Mouse (Mus musculus) embryonic fibroblast, embryonic 13.5 days (primary cell): Measurements from ENCODE around the gene Tm9sf2. TPM values are rescaled to one million over a fixed set of nuclear protein-coding genes. Genes with fewer than 3 reads are reported as not detected.

Source experiments
- H3K27ac ChIP-seq: 2 replicates; pipeline ENCODE4 v1.5.1; 2012; ENCODE audit warnings: low read length, control low read depth, inconsistent platforms; ENCODE audit not compliant: insufficient read depth
- H3K4me1 ChIP-seq: 2 replicates; pipeline ENCODE4 v1.6.1; 2011; ENCODE audit warnings: low read length; ENCODE audit not compliant: control insufficient read depth, insufficient read depth
- H3K4me3 ChIP-seq: 2 replicates; pipeline ENCODE4 v1.5.1; 2011; ENCODE audit warnings: mild to moderate bottlenecking, control low read depth, low read length; ENCODE audit not compliant: insufficient read depth
- CTCF ChIP-seq: IDR thresholded peaks from 2 replicates; pipeline ENCODE4 v1.5.1; 2011; ENCODE audit warnings: mild to moderate bottlenecking, control low read depth, low read length, moderate library complexity, borderline replicate concordance; ENCODE audit not compliant: insufficient read depth
- POLR2A ChIP-seq: IDR thresholded peaks from 2 replicates; pipeline ENCODE4 v1.6.1; 2011; ENCODE audit warnings: low read depth, mild to moderate bottlenecking, control low read depth, low read length, moderate library complexity
- polyA plus RNA-seq: library from polyadenylated mRNA; stranded (reverse); fragments of >200 nt; gene quantifications from 2 replicates; pipeline ENCODE4 v1.2.4, GENCODE M21; 2011; ENCODE audit warnings: low read depth; ENCODE audit not compliant: missing spikeins, insufficient read length

Tm9sf2 gene
- polyA plus RNA-seq, 1 experiment, result 161 TPM

DNA sequence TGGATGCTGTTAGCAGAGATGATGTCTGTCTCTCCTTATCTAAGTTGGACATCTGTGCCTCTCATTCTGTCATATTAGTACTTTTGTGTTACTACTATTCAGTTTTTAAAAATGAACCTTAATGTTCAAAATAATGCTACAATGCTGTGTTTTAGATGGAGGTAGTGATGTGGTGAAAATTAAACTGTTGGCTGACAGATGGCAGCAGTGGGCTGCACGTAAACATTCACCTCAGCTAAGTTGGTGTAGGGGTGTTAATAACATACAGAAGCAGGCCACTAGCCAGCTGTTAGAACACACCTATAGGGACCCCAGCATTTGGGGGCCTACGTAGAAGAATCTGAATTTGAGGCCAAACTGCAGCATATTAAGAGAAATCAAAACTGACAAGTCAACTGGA, 24.8 kb downstream of the Tm9sf2 start:
- no peaks in the 10 kb centered on the region for H3K4me1 ChIP-seq
- TF ChIP-seq POLR2A (no peak), CTCF (no peak)
- no peak overlapping the region for H3K4me3 ChIP-seq
- no peak overlapping the region for H3K27ac ChIP-seq

DNA sequence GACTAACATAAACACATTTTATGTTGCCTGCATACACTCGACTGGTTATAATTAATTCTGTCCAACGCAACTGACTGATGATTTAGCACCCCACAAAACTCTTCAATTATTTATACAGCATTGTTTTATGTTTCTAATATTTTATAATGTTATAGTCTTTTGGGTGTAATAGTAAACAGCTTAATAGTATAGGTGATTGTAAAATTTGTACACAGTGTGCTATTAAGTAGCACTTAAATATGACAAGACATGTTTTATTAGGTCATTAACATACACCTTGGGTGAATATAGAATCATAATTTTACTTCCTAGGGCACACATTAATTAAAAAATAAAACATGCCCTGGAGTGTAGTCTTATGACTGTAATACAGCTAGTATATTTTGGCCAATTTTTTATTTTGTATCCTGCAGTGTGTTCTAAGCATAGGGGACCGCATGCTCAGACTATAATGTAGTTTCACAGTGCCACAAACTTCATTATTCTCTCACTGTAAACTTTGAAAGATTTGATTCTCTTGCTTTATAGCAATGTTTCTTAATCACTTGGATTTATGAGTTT, 29.6 kb downstream of the Tm9sf2 start:
- Histone ChIP-seq H3K27ac (no peak overlapping the region), H3K4me1 (no peaks in the 10 kb centered on the region), H3K4me3 (no peak overlapping the region)
- TF ChIP-seq CTCF (no peak), POLR2A (no peak)

DNA sequence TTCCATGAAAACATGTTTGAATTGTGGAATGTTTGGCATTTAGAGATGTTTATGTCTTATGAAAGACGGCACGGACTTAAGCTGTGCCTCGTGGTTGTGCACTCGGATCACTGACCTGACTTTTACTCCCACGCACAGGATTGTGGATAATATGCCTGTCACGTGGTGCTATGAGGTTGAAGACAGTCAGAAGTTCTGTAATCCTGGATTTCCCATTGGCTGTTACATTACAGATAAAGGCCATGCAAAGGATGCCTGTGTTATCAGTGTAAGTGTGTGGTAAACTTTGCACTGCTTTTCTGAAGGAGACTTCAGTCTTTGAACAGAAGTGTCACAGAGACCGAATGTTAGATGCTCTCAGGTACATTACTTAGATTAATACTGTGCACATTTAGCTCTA, 30.4 kb downstream of the Tm9sf2 start:
- TF ChIP-seq POLR2A, result no peak
- TF ChIP-seq CTCF, result no peak
- H3K4me3 ChIP-seq, result no peak overlapping the region
- no peaks in the 10 kb centered on the region for H3K4me1 ChIP-seq
- H3K27ac ChIP-seq, result no peak overlapping the region

DNA sequence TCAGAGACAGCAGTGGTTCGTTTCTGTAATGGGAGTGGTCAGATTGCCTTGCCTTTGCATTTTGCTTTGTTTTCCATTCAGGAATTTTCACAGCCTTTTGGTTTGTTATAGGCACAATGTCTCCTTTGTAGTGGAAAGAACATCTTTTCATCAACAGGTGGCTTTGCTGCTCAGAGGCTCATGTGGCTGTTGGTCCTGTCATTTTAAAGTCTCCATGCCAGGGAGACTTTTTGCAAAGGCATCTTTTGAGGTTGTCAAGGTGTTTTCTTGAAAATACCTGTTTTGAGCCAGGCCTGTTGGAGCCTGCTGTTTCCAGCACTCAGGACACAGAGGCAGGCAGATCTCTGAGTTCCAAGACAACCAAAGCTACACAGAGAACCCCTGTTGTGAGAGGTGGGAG, 33.3 kb downstream of the Tm9sf2 start:
- no peak overlapping the region for H3K27ac ChIP-seq
- H3K4me3 ChIP-seq, result no peak overlapping the region
- H3K4me1 ChIP-seq, result no peaks in the 10 kb centered on the region
- TF ChIP-seq POLR2A (no peak), CTCF (no peak)

DNA sequence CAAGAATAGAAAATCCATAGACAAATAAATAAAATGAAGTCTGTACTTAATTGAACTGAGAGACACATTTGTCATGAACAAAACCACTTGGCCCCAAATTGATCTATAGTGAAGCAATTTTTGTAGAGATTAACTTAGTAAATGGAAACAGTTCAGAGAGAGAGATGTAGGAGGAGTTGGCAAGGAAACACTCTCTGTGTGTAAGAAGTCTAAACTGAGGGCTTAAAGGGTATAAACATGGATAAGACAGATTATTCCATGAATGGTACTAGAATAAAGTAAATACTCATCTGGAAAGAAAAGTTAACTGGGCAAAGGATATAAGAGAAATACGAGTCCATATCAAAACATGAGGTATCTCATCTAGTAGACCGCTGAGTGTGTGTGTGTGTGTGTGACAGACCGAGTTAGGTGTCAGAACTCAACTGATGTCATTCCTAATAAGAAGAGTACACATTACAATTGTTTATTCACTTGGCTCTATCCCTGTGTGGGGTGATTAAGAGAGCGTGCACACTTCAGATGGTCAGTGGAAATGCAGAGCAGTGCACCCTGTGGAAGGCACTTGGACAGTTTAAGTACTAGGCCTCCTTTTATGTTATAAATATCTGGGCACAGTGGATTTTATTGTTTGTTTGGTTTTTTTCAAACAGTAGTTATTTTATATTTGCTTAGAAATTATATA, 36.9 kb downstream of the Tm9sf2 start:
- no peak for TF ChIP-seq CTCF
- TF ChIP-seq POLR2A, result no peak
- H3K4me3 ChIP-seq, result no peak overlapping the region

DNA sequence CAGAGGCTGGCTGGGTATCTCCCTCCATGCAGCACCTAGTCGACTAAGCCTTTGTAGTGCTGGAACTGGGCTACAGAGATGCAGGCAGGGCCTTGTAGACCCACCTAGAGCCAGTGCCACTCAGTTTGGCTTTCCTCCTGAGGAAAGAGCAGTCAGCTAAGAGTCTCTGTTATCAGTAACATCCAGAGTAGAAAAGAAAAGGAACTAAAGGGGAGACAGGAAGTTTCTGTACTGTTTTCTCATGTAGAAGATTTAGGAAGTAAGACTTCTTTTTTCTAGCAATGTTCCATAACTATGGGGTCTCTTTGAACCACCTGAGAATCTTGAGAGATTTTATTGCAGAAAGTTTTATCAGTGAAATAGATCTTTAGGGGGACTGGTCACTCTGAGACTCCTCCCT, 38.5 kb downstream of the Tm9sf2 start:
- H3K27ac ChIP-seq, result no peak overlapping the region
- TF ChIP-seq CTCF, result no peak
- no peak overlapping the region for H3K4me3 ChIP-seq
- H3K4me1 ChIP-seq, result no peaks in the 10 kb centered on the region

More for the DNA sequence above, 36.9 kb downstream of the Tm9sf2 start:
- Histone ChIP-seq H3K4me1 (no peaks in the 10 kb centered on the region), H3K27ac (no peak overlapping the region)

DNA sequence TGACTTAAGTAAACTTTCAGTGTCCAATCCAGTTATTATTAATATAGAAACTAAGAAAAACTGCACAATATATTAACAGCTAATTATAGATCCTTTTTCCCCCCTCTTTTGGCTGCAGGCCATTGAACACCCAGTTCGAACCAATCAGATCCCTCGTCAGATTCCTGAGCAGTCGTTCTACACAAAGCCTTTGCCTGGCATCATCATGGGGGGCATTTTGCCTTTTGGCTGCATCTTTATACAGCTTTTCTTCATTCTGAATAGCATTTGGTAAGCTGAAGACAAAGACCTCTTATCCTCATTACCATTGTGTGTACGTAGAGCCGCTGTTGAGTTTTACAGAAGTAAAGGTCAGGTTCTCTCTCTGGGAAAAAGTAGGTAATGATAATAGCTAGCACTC, 43.8 kb downstream of the Tm9sf2 start:
- no peaks in the 10 kb centered on the region for H3K4me1 ChIP-seq
- H3K4me3 ChIP-seq, result no peak overlapping the region
- TF ChIP-seq POLR2A, result no peak
- TF ChIP-seq CTCF, result no peak
- H3K27ac ChIP-seq, result no peak overlapping the region

DNA sequence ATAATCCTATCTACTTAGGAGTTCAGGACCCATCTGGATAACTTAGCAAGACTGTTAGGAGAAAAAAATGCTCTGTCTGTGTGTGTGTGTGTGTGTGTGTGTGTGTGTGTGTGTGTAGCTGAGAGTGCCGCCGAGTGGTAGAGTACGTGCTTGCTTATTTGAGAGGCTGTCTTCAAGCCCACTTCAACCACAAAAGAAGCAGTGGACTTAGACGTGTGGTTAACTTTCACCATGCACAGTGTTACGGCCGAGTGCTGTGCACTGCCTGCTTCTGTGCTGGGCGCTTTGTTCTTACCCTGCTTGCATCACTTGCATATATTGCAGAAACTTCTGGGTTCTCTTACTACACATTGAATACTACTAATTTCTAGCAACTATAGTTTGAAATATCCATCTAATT, 50.9 kb downstream of the Tm9sf2 start:
- no peak for TF ChIP-seq CTCF
- no peak for TF ChIP-seq POLR2A
- Histone ChIP-seq H3K4me3 (no peak overlapping the region), H3K27ac (no peak overlapping the region), H3K4me1 (no peaks in the 10 kb centered on the region)

DNA sequence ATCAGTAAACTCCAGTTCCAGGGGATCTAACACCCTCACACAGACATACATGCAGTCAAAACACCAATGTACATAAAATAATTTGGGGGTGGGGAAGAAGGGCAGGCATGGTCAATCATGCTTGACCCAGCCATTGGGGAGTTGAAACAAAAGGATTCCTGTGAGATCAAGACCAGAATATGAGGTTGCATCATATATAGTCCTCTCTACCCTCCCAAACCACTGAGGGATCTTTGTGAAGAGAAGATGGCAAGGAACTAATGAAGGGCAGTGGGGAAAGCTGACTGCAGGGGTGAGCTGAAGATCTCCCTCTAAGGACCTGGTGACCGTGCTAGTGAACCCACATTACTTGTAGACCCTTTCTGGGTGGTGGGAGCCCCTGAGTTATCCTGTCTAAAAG, 54.1 kb downstream of the Tm9sf2 start:
- Histone ChIP-seq H3K4me1 (no peaks in the 10 kb centered on the region), H3K27ac (no peak overlapping the region), H3K4me3 (no peak overlapping the region)
- TF ChIP-seq CTCF (no peak), POLR2A (no peak)

DNA sequence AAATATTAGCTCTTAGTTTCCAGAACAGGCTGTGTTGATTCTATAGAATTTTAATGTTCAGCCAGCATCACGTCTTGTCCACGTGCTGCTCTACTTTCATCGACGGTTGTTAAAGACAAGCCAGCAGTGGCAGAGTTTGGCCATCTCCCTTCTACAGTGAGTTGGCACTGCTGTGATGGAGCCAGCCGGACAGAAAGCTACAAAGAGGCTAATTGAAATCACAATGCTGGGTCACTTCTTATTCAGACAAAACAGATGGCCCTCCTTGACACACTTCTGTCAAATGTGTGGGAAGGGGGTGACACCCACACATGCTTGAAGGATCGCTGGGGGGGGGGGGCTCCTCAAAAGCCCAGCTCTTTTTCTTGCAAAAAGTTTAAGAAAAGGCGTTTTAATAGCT, 62.1 kb downstream of the Tm9sf2 start:
- Histone ChIP-seq H3K4me3 (no peak overlapping the region), H3K4me1 (no peaks in the 10 kb centered on the region), H3K27ac (no peak overlapping the region)
- no peak for TF ChIP-seq POLR2A
- TF ChIP-seq CTCF, result no peak

DNA sequence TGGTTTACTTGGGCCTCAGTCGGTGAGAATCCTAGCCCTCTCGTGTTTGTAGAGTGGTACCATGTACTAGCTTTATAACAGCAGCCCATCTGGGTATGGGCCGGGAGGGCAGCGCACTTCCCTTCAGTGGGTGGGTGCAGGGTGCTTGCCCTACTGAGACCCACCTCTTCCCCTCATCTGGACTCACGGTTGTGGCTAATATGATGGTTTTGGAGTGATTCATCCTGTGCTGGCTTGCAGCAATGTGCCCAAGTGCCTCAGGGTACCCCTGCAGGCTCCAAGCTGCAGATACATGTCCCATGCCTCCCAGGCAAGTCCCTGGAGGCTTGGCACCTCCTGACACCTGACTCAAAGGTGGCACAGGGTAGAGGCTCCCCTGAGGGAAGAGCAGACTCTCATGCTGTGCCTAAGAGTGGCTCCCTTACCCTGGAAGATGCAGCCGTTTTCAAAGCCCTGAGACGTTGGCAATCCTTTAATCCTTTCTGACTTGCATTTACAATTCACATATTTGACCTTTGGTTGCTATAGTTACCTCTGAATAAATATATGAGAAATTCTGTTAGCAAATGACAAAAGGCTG, 63.5 kb downstream of the Tm9sf2 start:
- no peak for TF ChIP-seq POLR2A
- no peak for TF ChIP-seq CTCF
- H3K4me3 ChIP-seq, result no peak overlapping the region
- no peak overlapping the region for H3K27ac ChIP-seq
- H3K4me1 ChIP-seq, result no peaks in the 10 kb centered on the region
